Mouse (Mus musculus): Measurements from ENCODE around the gene Utp14a. TPM values are rescaled to one million over a fixed set of nuclear protein-coding genes. Genes with fewer than 3 reads are reported as not detected.

The Utp14a gene
- polyA plus RNA-seq, 1 experiment from 2014 or later = 17.7 TPM

- peaks cover 11% of the 10 kb centered on the region for H3K4me1 ChIP-seq
- no peaks in the 10 kb centered on the region for H3K9me3 ChIP-seq (replicated peaks)
- peak overlapping the region; percentile 38; the same call in 1 of the 2 replicates for H3K9ac ChIP-seq
- H3K27ac ChIP-seq = peak overlapping the region; percentile 54
- peak overlapping the region; percentile 47 for H3K4me3 ChIP-seq (replicated peaks)
- 16% methylated on average over 33 of the region's 33 CpGs for WGBS
- peak overlapping the region; percentile 67 for H3K4me2 ChIP-seq
- peak; percentile 88 for ATAC-seq (replicated peaks; ENCODE audit: low FRiP score)
- no peaks in the 10 kb centered on the region for H3K36me3 ChIP-seq
- H3K27me3 ChIP-seq = peaks cover 39% of the 10 kb centered on the region
Observed at GRCm38 (mm10) chrX:48314530-48315079, 57.9 kb downstream of the Utp14a start.

- no peak for ATAC-seq (replicated peaks; ENCODE audit: low FRiP score)
- WGBS = 65% methylated on average over 3 of the region's 3 CpGs
Observed at GRCm38 (mm10) chrX:48317444-48317843, 60.8 kb downstream of the Utp14a start.

GRCm38 (mm10) chrX:48318194-48318593 is 61.5 kb downstream of the Utp14a start:
- H3K4me2 ChIP-seq = no peak overlapping the region
- H3K9ac ChIP-seq = no peak overlapping the region
- H3K27ac ChIP-seq = no peak overlapping the region
- peaks cover 5% of the 10 kb centered on the region for H3K4me1 ChIP-seq
- H3K4me3 ChIP-seq (replicated peaks) = no peak overlapping the region
- 27% methylated on average over 9 of the region's 9 CpGs for WGBS
- H3K36me3 ChIP-seq = no peaks in the 10 kb centered on the region
- H3K27me3 ChIP-seq = peaks cover 31% of the 10 kb centered on the region
- no peaks in the 10 kb centered on the region for H3K9me3 ChIP-seq (replicated peaks)
- ATAC-seq (replicated peaks; ENCODE audit: low FRiP score) = 0 out of 2 replicates have a peak, but pooled peaks have one; percentile 20

More at GRCm38 (mm10) chrX:48317444-48317843, 60.8 kb downstream of the Utp14a start:
- Histone ChIP-seq H3K4me1 (peaks cover 5% of the 10 kb centered on the region), H3K9ac (no peak overlapping the region), H3K9me3 (replicated peaks) (no peaks in the 10 kb centered on the region), H3K27ac (no peak overlapping the region), H3K4me3 (replicated peaks) (no peak overlapping the region), H3K27me3 (peaks cover 33% of the 10 kb centered on the region), H3K4me2 (no peak overlapping the region), H3K36me3 (no peaks in the 10 kb centered on the region)

Other genes starting within 250 kb of the Utp14a start
- gene Apln, start 222.0 kb upstream of the Utp14a start, polyA plus RNA-seq (2015; fragmentation: Nextera tagmentation; extraction: Ambion mirVana) = 6.2 and 6.4 TPM in 2 replicates
- gene Xpnpep2, start 148.1 kb upstream of the Utp14a start, polyA plus RNA-seq (2015; fragmentation: Nextera tagmentation; extraction: Ambion mirVana) = 5.2 and 5.6 TPM in 2 replicates
- 1.5 and 2.1 TPM in 2 replicates for gene Sash3, start 110.4 kb upstream of the Utp14a start, polyA plus RNA-seq (2015; fragmentation: Nextera tagmentation; extraction: Ambion mirVana)
- gene Zdhhc9, start 48.0 kb upstream of the Utp14a start, polyA plus RNA-seq (2015; fragmentation: Nextera tagmentation; extraction: Ambion mirVana) = 5.7 and 6.4 TPM in 2 replicates
- 6.3 and 6.9 TPM in 2 replicates for gene Bcorl1, start 84.5 kb downstream of the Utp14a start, polyA plus RNA-seq (2015; fragmentation: Nextera tagmentation; extraction: Ambion mirVana)
- 5.3 and 6.3 TPM in 2 replicates for gene Elf4, start 206.3 kb downstream of the Utp14a start, polyA plus RNA-seq (2015; fragmentation: Nextera tagmentation; extraction: Ambion mirVana)